Mouse (Mus musculus) megakaryocyte, embryonic 14.5 days (primary cell): ENCODE data around the gene Gpr179.

Source experiments
- FLI1 ChIP-seq: IDR thresholded peaks from 2 replicates; pipeline ENCODE4 v1.6.1; 2012; ENCODE audit warnings: low read length, inconsistent platforms, mixed read lengths
- GATA1 ChIP-seq: IDR thresholded peaks from 3 replicates; pipeline ENCODE4 v1.6.1; 2012; ENCODE audit warnings: mixed read lengths, low read length, inconsistent platforms, borderline replicate concordance

DNA sequence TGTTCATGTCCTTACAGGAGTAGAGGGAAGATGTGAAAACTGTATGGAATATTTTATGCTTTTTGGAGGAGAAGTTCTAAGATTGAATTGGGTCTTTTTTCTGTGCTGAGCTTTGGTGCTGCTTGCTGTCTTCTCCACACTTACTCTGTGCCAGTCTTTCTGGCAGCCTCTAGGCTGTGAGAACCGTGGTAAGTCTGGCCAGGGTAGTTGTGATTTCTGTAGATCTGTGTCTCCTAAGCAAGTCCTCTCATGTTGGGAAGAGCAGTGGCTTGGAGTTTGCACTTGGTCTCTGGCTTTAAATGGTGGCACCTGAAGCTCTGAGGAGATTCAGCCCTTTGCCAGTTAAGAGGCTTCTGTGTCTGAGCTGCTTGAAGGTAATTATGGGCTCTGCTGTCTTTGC is 13.7 kb upstream of the Gpr179 start:
- TF ChIP-seq GATA1: no peak
- TF ChIP-seq FLI1: no peak
